Mouse (Mus musculus) T-helper 1 cell (primary cell): ENCODE results near the gene Arfgef2.

ENCODE experiments used
- in situ Hi-C: fragments of 300-600 bp; cut with MboI, MseI; formaldehyde crosslinking; loops from one replicate; pipeline ENCODE4 v1.15.1; 2025; ENCODE audit warnings: high pct_unique_total_duplicates

Gene Arfgef2

GRCm38 (mm10) chr2:166806173-166806705, 851 bp downstream of the Arfgef2 start:
- in situ Hi-C loops, result no loop called here

- in situ Hi-C loops, result no loop called here
These were observed 1.4 kb downstream of the Arfgef2 start for GRCm38 (mm10) chr2:166806813-166807212.

- in situ Hi-C loops, result no loop called here
These were observed 4.1 kb downstream of the Arfgef2 start for GRCm38 (mm10) chr2:166809499-166809898.

GRCm38 (mm10) chr2:166810821-166811220, 5.4 kb downstream of the Arfgef2 start:
- in situ Hi-C loops, result no loop called here

GRCm38 (mm10) chr2:166818463-166819143, 13.2 kb downstream of the Arfgef2 start:
- in situ Hi-C loops, result no loop called here

- in situ Hi-C loops, result no loop called here
These were observed 14.5 kb downstream of the Arfgef2 start for GRCm38 (mm10) chr2:166819849-166820248.

- in situ Hi-C loops, result no loop called here
These were observed 15.5 kb downstream of the Arfgef2 start for GRCm38 (mm10) chr2:166820844-166821243.

- in situ Hi-C loops, result no loop called here
These were observed 16.0 kb downstream of the Arfgef2 start for GRCm38 (mm10) chr2:166821406-166821805.

- in situ Hi-C loops, result no loop called here
These were observed 16.9 kb downstream of the Arfgef2 start for GRCm38 (mm10) chr2:166822119-166822826.

GRCm38 (mm10) chr2:166822901-166823300, 17.5 kb downstream of the Arfgef2 start:
- in situ Hi-C loops, result no loop called here

GRCm38 (mm10) chr2:166824386-166824785, 19.0 kb downstream of the Arfgef2 start:
- in situ Hi-C loops, result no loop called here

- in situ Hi-C loops, result no loop called here
These were observed 19.6 kb downstream of the Arfgef2 start for GRCm38 (mm10) chr2:166824998-166825397.

- in situ Hi-C loops, result no loop called here
These were observed 21.3 kb downstream of the Arfgef2 start for GRCm38 (mm10) chr2:166826491-166827224.

- in situ Hi-C loops, result no loop called here
These were observed 22.9 kb downstream of the Arfgef2 start for GRCm38 (mm10) chr2:166828306-166828705.

- in situ Hi-C loops, result no loop called here
These were observed 25.0 kb downstream of the Arfgef2 start for GRCm38 (mm10) chr2:166830350-166830749.

- in situ Hi-C loops, result no loop called here
These were observed 28.7 kb downstream of the Arfgef2 start for GRCm38 (mm10) chr2:166834091-166834490.

- in situ Hi-C loops, result no loop called here
These were observed 29.4 kb downstream of the Arfgef2 start for GRCm38 (mm10) chr2:166834796-166835195.

GRCm38 (mm10) chr2:166835581-166835980, 30.2 kb downstream of the Arfgef2 start:
- in situ Hi-C loops, result no loop called here

- in situ Hi-C loops, result no loop called here
These were observed 36.4 kb downstream of the Arfgef2 start for GRCm38 (mm10) chr2:166841813-166842212.

- in situ Hi-C loops, result no loop called here
These were observed 45.3 kb downstream of the Arfgef2 start for GRCm38 (mm10) chr2:166850691-166851090.

GRCm38 (mm10) chr2:166852270-166852669, 46.9 kb downstream of the Arfgef2 start:
- in situ Hi-C loops, result no loop called here

GRCm38 (mm10) chr2:166855771-166856170, 50.4 kb downstream of the Arfgef2 start:
- in situ Hi-C loops, result no loop called here
